Mouse (Mus musculus): ENCODE measurements around the gene Atxn1. TPM values are rescaled to one million over a fixed set of nuclear protein-coding genes. Genes with fewer than 3 reads are reported as not detected.

Atxn1 gene
- total and polyA plus RNA-seq, 3 experiments, result 0.39 to 1.1 TPM; not detected in 1

GRCm38 (mm10) chr13:45527232-45527964 is 437.4 kb downstream of the Atxn1 start (continued):
- peak; percentile 92 for TF ChIP-seq MYC (IDR thresholded peaks at IDR 0.05; ENCODE audit: low read depth, low read length)
- no peak for TF ChIP-seq ZMIZ1 (IDR thresholded peaks at IDR 0.05; ENCODE audit: low read depth, low read length)
- no peak for TF ChIP-seq ZC3H11A (IDR thresholded peaks at IDR 0.05; ENCODE audit: low read depth, low read length)
- peak in 1 of 2 experiments; percentile 59; a peak in 1 of 4 replicates for TF ChIP-seq POLR2A (IDR thresholded peaks at IDR 0.05; ENCODE audit: control insufficient read depth in 1 of 2, insufficient read depth in 1 of 2, low read depth in 1 of 2, low read length in 2 of 2, poor library complexity in 1 of 2)

GRCm38 (mm10) chr13:45526230-45526629 is 438.6 kb downstream of the Atxn1 start:
- peak overlapping the region; percentile 57 for H3K9ac ChIP-seq (ENCODE audit: control insufficient read depth, low read depth, low read length, poor library complexity, severe bottlenecking)
- peaks cover 2 to 37% of the 10 kb centered on the region in 2 experiments; a peak in 3 of 4 replicates for H3K36me3 ChIP-seq (ENCODE audit: control insufficient read depth in 1 of 2, insufficient read depth in 2 of 2, low read length in 2 of 2)

GRCm38 (mm10) chr13:45524791-45525435 is 439.9 kb downstream of the Atxn1 start:
- Histone ChIP-seq H3K36me3 (ENCODE audit: control insufficient read depth in 1 of 2, insufficient read depth in 2 of 2, low read length in 2 of 2) (peaks cover 3 to 34% of the 10 kb centered on the region in 2 experiments; a peak in 3 of 4 replicates), H3K9me3 (replicated peaks; ENCODE audit: insufficient read depth, low read length) (no peaks in the 10 kb centered on the region), H3K4me1 (ENCODE audit: control insufficient read depth in 1 of 2, insufficient read depth in 2 of 2, low read length in 2 of 2) (peaks cover 19 to 33% of the 10 kb centered on the region in 2 experiments), H3K27ac (ENCODE audit: control insufficient read depth, low read depth, low read length) (peak overlapping the region; percentile 29; the same call in 1 of the 2 replicates), H3K27me3 (ENCODE audit: control insufficient read depth in 1 of 2, insufficient read depth in 2 of 2, low read length in 2 of 2) (no peaks in the 10 kb centered on the region), H3K79me2 (ENCODE audit: control insufficient read depth, insufficient read depth, low read length, poor library complexity) (no peaks in the 10 kb centered on the region), H3K4me3 (ENCODE audit: control insufficient read depth in 1 of 2, insufficient read depth in 1 of 2, low read depth in 2 of 2, low read length in 2 of 2) (no peak overlapping the region), H3K9ac (ENCODE audit: control insufficient read depth, low read depth, low read length, poor library complexity, severe bottlenecking) (peak overlapping the region; percentile 14; the same call in 1 of the 2 replicates)
- TF ChIP-seq JUND (IDR thresholded peaks at IDR 0.05; ENCODE audit: low read depth, low read length), result no peak
- peak; percentile 50; the same call in 1 of the 2 replicates for TF ChIP-seq ELF1 (IDR thresholded peaks at IDR 0.05; ENCODE audit: low read depth, low read length)
- TF ChIP-seq TBP (IDR thresholded peaks at IDR 0.05; ENCODE audit: low read depth, low read length), result peak; percentile 65; the same call in 1 of the 2 replicates
- peak; percentile 61 for TF ChIP-seq HCFC1 (IDR thresholded peaks at IDR 0.05; ENCODE audit: low read depth, low read length)
- TF ChIP-seq MAX (IDR thresholded peaks at IDR 0.05; ENCODE audit: low read length), result no peak
- TF ChIP-seq NELFE (IDR thresholded peaks at IDR 0.05; ENCODE audit: low read depth, low read length), result 0 out of 2 replicates have a peak, but pooled peaks have one; percentile 28
- TF ChIP-seq POLR2A (IDR thresholded peaks at IDR 0.05; ENCODE audit: control insufficient read depth in 1 of 2, insufficient read depth in 1 of 2, low read depth in 1 of 2, low read length in 2 of 2, poor library complexity in 1 of 2), result peak in 1 of 2 experiments; percentile 41; a peak in 1 of 4 replicates
- DNase-seq (ENCODE audit: low read depth, low spot score), result peak; percentile 51

More at GRCm38 (mm10) chr13:45526230-45526629, 438.6 kb downstream of the Atxn1 start:
- Histone ChIP-seq H3K4me3 (ENCODE audit: control insufficient read depth in 1 of 2, insufficient read depth in 1 of 2, low read depth in 2 of 2, low read length in 2 of 2) (no peak overlapping the region), H3K4me1 (ENCODE audit: control insufficient read depth in 1 of 2, insufficient read depth in 2 of 2, low read length in 2 of 2) (peaks cover 19 to 38% of the 10 kb centered on the region in 2 experiments), H3K9me3 (replicated peaks; ENCODE audit: insufficient read depth, low read length) (no peaks in the 10 kb centered on the region), H3K27me3 (ENCODE audit: control insufficient read depth in 1 of 2, insufficient read depth in 2 of 2, low read length in 2 of 2) (no peaks in the 10 kb centered on the region), H3K27ac (ENCODE audit: control insufficient read depth, low read depth, low read length) (peak overlapping the region; percentile 92), H3K79me2 (ENCODE audit: control insufficient read depth, insufficient read depth, low read length, poor library complexity) (no peaks in the 10 kb centered on the region)
- TF ChIP-seq MAX (IDR thresholded peaks at IDR 0.05; ENCODE audit: low read length) (no peak), MYB (IDR thresholded peaks at IDR 0.05; ENCODE audit: low read depth, low read length) (no peak), ZKSCAN1 (IDR thresholded peaks at IDR 0.05; ENCODE audit: low read depth, low read length) (no peak), NELFE (IDR thresholded peaks at IDR 0.05; ENCODE audit: low read depth, low read length) (no peak)
- DNase-seq (ENCODE audit: low read depth, low spot score), result no peak
